Mouse (Mus musculus): ENCODE results near the gene Llph.

The Llph gene

GRCm38 (mm10) chr10:120279482-120280128, 52.7 kb downstream of the Llph start:
- no peak for DNase-seq (ENCODE audit: low spot score in 2 of 2)

DNA sequence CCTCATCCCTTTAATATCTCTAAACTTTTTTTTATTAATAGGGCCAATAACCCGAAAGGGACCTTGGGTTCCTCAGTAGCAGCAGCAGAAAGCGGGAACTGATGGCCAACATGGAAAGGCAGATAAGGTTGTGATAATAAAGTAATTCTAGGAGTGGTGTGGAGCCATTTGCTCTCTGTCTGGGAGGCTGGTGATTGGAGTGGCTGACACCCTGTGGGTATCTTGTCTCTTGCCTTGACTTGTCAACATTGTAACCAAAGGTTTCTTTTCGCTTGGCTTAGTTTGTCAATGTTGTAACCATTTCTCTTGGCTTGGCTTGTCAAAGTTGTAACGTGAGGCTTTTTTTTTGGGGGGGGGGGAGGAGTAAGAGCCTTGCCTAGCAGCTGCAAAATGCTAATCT, 53.5 kb downstream of the Llph start:
- DNase-seq (ENCODE audit: low spot score in 2 of 2), result no peak

- no peak for DNase-seq (ENCODE audit: low spot score in 2 of 2)
Measured at GRCm38 (mm10) chr10:120281700-120282099, 54.8 kb downstream of the Llph start.
